Mouse (Mus musculus): ENCODE results near the gene Arl15. TPM values are rescaled to one million over a fixed set of nuclear protein-coding genes. Genes with fewer than 3 reads are reported as not detected.

Gene Arl15
- polyA plus RNA-seq, 1 experiment from 2014 or later = 10.6 TPM

GRCm38 (mm10) chr13:113888704-113889103, 94.4 kb downstream of the Arl15 start:
- H3K4me1 ChIP-seq (replicated peaks; ENCODE audit: control insufficient read depth, insufficient read depth, low read length) = no peaks in the 10 kb centered on the region
- 73% methylated on average over 16 of the region's 16 CpGs for WGBS
- H3K4me3 ChIP-seq (ENCODE audit: low read length) = no peak overlapping the region
- no peaks in the 10 kb centered on the region for H3K9me3 ChIP-seq (ENCODE audit: control insufficient read depth, low read length)
- no peaks in the 10 kb centered on the region for H3K27me3 ChIP-seq (ENCODE audit: control insufficient read depth, insufficient read depth, low read depth, low read length)
- no peak overlapping the region for H3K9ac ChIP-seq (ENCODE audit: low read length)
- no peak overlapping the region for H3K4me2 ChIP-seq (ENCODE audit: low read depth, low read length)
- H3K36me3 ChIP-seq (ENCODE audit: control insufficient read depth, insufficient read depth, low read length) = no peaks in the 10 kb centered on the region
- no peak for ATAC-seq (ENCODE audit: low read depth)
- no peak overlapping the region for H3K27ac ChIP-seq (ENCODE audit: low read length)

GRCm38 (mm10) chr13:113889140-113890055, 95.1 kb downstream of the Arl15 start:
- 68% methylated on average over 24 of the region's 24 CpGs for WGBS
- no peak overlapping the region for H3K4me2 ChIP-seq (ENCODE audit: low read depth, low read length)
- H3K27me3 ChIP-seq (ENCODE audit: control insufficient read depth, insufficient read depth, low read depth, low read length) = no peaks in the 10 kb centered on the region
- H3K36me3 ChIP-seq (ENCODE audit: control insufficient read depth, insufficient read depth, low read length) = no peaks in the 10 kb centered on the region
- ATAC-seq (ENCODE audit: low read depth) = no peak
- H3K9ac ChIP-seq (ENCODE audit: low read length) = no peak overlapping the region
- H3K4me1 ChIP-seq (replicated peaks; ENCODE audit: control insufficient read depth, insufficient read depth, low read length) = no peaks in the 10 kb centered on the region
- H3K27ac ChIP-seq (ENCODE audit: low read length) = no peak overlapping the region
- no peak overlapping the region for H3K4me3 ChIP-seq (ENCODE audit: low read length)
- H3K9me3 ChIP-seq (ENCODE audit: control insufficient read depth, low read length) = no peaks in the 10 kb centered on the region

GRCm38 (mm10) chr13:113896684-113897083, 102.4 kb downstream of the Arl15 start:
- no peak for ATAC-seq (ENCODE audit: low read depth)
- Histone ChIP-seq H3K4me1 (replicated peaks; ENCODE audit: control insufficient read depth, insufficient read depth, low read length) (no peaks in the 10 kb centered on the region; the same call in 1 of the 2 replicates), H3K4me3 (ENCODE audit: low read length) (no peak overlapping the region), H3K27me3 (ENCODE audit: control insufficient read depth, insufficient read depth, low read depth, low read length) (no peaks in the 10 kb centered on the region), H3K4me2 (ENCODE audit: low read depth, low read length) (no peak overlapping the region), H3K36me3 (ENCODE audit: control insufficient read depth, insufficient read depth, low read length) (no peaks in the 10 kb centered on the region), H3K9ac (ENCODE audit: low read length) (no peak overlapping the region), H3K27ac (ENCODE audit: low read length) (no peak overlapping the region), H3K9me3 (ENCODE audit: control insufficient read depth, low read length) (no peaks in the 10 kb centered on the region)
- WGBS = 86% methylated on average over 10 of the region's 10 CpGs

- Histone ChIP-seq H3K9me3 (ENCODE audit: control insufficient read depth, low read length) (no peaks in the 10 kb centered on the region), H3K27me3 (ENCODE audit: control insufficient read depth, insufficient read depth, low read depth, low read length) (no peaks in the 10 kb centered on the region), H3K4me3 (ENCODE audit: low read length) (no peak overlapping the region), H3K9ac (ENCODE audit: low read length) (no peak overlapping the region), H3K27ac (ENCODE audit: low read length) (no peak overlapping the region), H3K4me2 (ENCODE audit: low read depth, low read length) (no peak overlapping the region), H3K4me1 (replicated peaks; ENCODE audit: control insufficient read depth, insufficient read depth, low read length) (no peaks in the 10 kb centered on the region; the same call in 1 of the 2 replicates), H3K36me3 (ENCODE audit: control insufficient read depth, insufficient read depth, low read length) (no peaks in the 10 kb centered on the region)
- no peak for ATAC-seq (ENCODE audit: low read depth)
- WGBS = 53% methylated on average over 3 of the region's 3 CpGs
Measured at GRCm38 (mm10) chr13:113897498-113897897, 103.2 kb downstream of the Arl15 start.

GRCm38 (mm10) chr13:113897951-113898350, 103.6 kb downstream of the Arl15 start:
- ATAC-seq (ENCODE audit: low read depth) = no peak
- Histone ChIP-seq H3K27ac (ENCODE audit: low read length) (no peak overlapping the region), H3K27me3 (ENCODE audit: control insufficient read depth, insufficient read depth, low read depth, low read length) (no peaks in the 10 kb centered on the region), H3K36me3 (ENCODE audit: control insufficient read depth, insufficient read depth, low read length) (no peaks in the 10 kb centered on the region), H3K9ac (ENCODE audit: low read length) (no peak overlapping the region), H3K4me2 (ENCODE audit: low read depth, low read length) (no peak overlapping the region), H3K9me3 (ENCODE audit: control insufficient read depth, low read length) (no peaks in the 10 kb centered on the region), H3K4me1 (replicated peaks; ENCODE audit: control insufficient read depth, insufficient read depth, low read length) (no peaks in the 10 kb centered on the region; the same call in 1 of the 2 replicates), H3K4me3 (ENCODE audit: low read length) (no peak overlapping the region)
- WGBS = 63% methylated on average over 9 of the region's 9 CpGs

- no peak for ATAC-seq (ENCODE audit: low read depth)
- H3K27ac ChIP-seq (ENCODE audit: low read length) = no peak overlapping the region
- no peaks in the 10 kb centered on the region for H3K9me3 ChIP-seq (ENCODE audit: control insufficient read depth, low read length)
- no peak overlapping the region for H3K4me2 ChIP-seq (ENCODE audit: low read depth, low read length)
- no peaks in the 10 kb centered on the region for H3K36me3 ChIP-seq (ENCODE audit: control insufficient read depth, insufficient read depth, low read length)
- no peaks in the 10 kb centered on the region for H3K4me1 ChIP-seq (replicated peaks; ENCODE audit: control insufficient read depth, insufficient read depth, low read length)
- no peaks in the 10 kb centered on the region for H3K27me3 ChIP-seq (ENCODE audit: control insufficient read depth, insufficient read depth, low read depth, low read length)
- H3K9ac ChIP-seq (ENCODE audit: low read length) = no peak overlapping the region
- no peak overlapping the region for H3K4me3 ChIP-seq (ENCODE audit: low read length)
- WGBS = 58% methylated on average over 11 of the region's 11 CpGs
Measured at GRCm38 (mm10) chr13:113901001-113901545, 106.8 kb downstream of the Arl15 start.

- no peaks in the 10 kb centered on the region for H3K4me1 ChIP-seq (replicated peaks; ENCODE audit: control insufficient read depth, insufficient read depth, low read length)
- no peaks in the 10 kb centered on the region for H3K9me3 ChIP-seq (ENCODE audit: control insufficient read depth, low read length)
- no peak for ATAC-seq (ENCODE audit: low read depth)
- H3K4me2 ChIP-seq (ENCODE audit: low read depth, low read length) = no peak overlapping the region
- H3K27ac ChIP-seq (ENCODE audit: low read length) = no peak overlapping the region
- H3K4me3 ChIP-seq (ENCODE audit: low read length) = no peak overlapping the region
- H3K27me3 ChIP-seq (ENCODE audit: control insufficient read depth, insufficient read depth, low read depth, low read length) = no peaks in the 10 kb centered on the region
- no peaks in the 10 kb centered on the region for H3K36me3 ChIP-seq (ENCODE audit: control insufficient read depth, insufficient read depth, low read length)
- 68% methylated on average over 6 of the region's 6 CpGs for WGBS
- H3K9ac ChIP-seq (ENCODE audit: low read length) = no peak overlapping the region
Measured at GRCm38 (mm10) chr13:113903255-113903654, 109.0 kb downstream of the Arl15 start.

- H3K4me1 ChIP-seq (replicated peaks; ENCODE audit: control insufficient read depth, insufficient read depth, low read length) = no peaks in the 10 kb centered on the region
- H3K27ac ChIP-seq (ENCODE audit: low read length) = no peak overlapping the region
- 52% methylated on average over 11 of the region's 11 CpGs for WGBS
- no peak overlapping the region for H3K4me2 ChIP-seq (ENCODE audit: low read depth, low read length)
- no peak overlapping the region for H3K4me3 ChIP-seq (ENCODE audit: low read length)
- no peaks in the 10 kb centered on the region for H3K36me3 ChIP-seq (ENCODE audit: control insufficient read depth, insufficient read depth, low read length)
- no peak for ATAC-seq (ENCODE audit: low read depth)
- H3K9me3 ChIP-seq (ENCODE audit: control insufficient read depth, low read length) = no peaks in the 10 kb centered on the region
- H3K9ac ChIP-seq (ENCODE audit: low read length) = no peak overlapping the region
- no peaks in the 10 kb centered on the region for H3K27me3 ChIP-seq (ENCODE audit: control insufficient read depth, insufficient read depth, low read depth, low read length)
Measured at GRCm38 (mm10) chr13:113911986-113912519, 117.7 kb downstream of the Arl15 start.

GRCm38 (mm10) chr13:113914551-113914971, 120.3 kb downstream of the Arl15 start:
- ATAC-seq (ENCODE audit: low read depth) = no peak
- Histone ChIP-seq H3K27me3 (ENCODE audit: control insufficient read depth, insufficient read depth, low read depth, low read length) (no peaks in the 10 kb centered on the region), H3K27ac (ENCODE audit: low read length) (no peak overlapping the region)

More at GRCm38 (mm10) chr13:113914551-113914971, 120.3 kb downstream of the Arl15 start:
- H3K36me3 ChIP-seq (ENCODE audit: control insufficient read depth, insufficient read depth, low read length) = no peaks in the 10 kb centered on the region
- H3K4me1 ChIP-seq (replicated peaks; ENCODE audit: control insufficient read depth, insufficient read depth, low read length) = no peaks in the 10 kb centered on the region
- no peak overlapping the region for H3K4me3 ChIP-seq (ENCODE audit: low read length)
- H3K9me3 ChIP-seq (ENCODE audit: control insufficient read depth, low read length) = no peaks in the 10 kb centered on the region
- H3K9ac ChIP-seq (ENCODE audit: low read length) = no peak overlapping the region
- WGBS = 50% methylated on average over 9 of the region's 9 CpGs
- no peak overlapping the region for H3K4me2 ChIP-seq (ENCODE audit: low read depth, low read length)

Measured in lung, embryonic 16.5 days (tissue).